Mouse (Mus musculus) layer of hippocampus, adult 9-11 months (tissue): ENCODE data around the gene Kdm6b.

Experiments used
- DNase-seq: peaks from one replicate; pipeline ENCODE4 v3.0.0; 2022

The Kdm6b gene

GRCm38 (mm10) chr11:69418481-69419442, 5.3 kb upstream of the Kdm6b start:
- DNase-seq = peak; percentile 96

GRCm38 (mm10) chr11:69417449-69418384, 4.2 kb upstream of the Kdm6b start:
- DNase-seq = peak; percentile 91

- no peak for DNase-seq
These were observed 3.5 kb upstream of the Kdm6b start for GRCm38 (mm10) chr11:69416921-69417448.

- no peak for DNase-seq
These were observed 3.0 kb upstream of the Kdm6b start for GRCm38 (mm10) chr11:69416509-69416908.

- DNase-seq = no peak
These were observed 2.4 kb upstream of the Kdm6b start for GRCm38 (mm10) chr11:69415668-69416451.

- DNase-seq = no peak
These were observed 1.8 kb upstream of the Kdm6b start for GRCm38 (mm10) chr11:69415327-69415667.

GRCm38 (mm10) chr11:69414421-69415326, 1.2 kb upstream of the Kdm6b start:
- peak; percentile 61 for DNase-seq

GRCm38 (mm10) chr11:69412548-69412947, 927 bp downstream of the Kdm6b start:
- DNase-seq = no peak

- DNase-seq = no peak
These were observed 1.8 kb downstream of the Kdm6b start for GRCm38 (mm10) chr11:69411538-69412203.

GRCm38 (mm10) chr11:69411073-69411535, 2.4 kb downstream of the Kdm6b start:
- DNase-seq = peak; percentile 94

GRCm38 (mm10) chr11:69410310-69411072, 3.0 kb downstream of the Kdm6b start:
- no peak for DNase-seq

GRCm38 (mm10) chr11:69410045-69410309, 3.5 kb downstream of the Kdm6b start:
- DNase-seq = no peak

- DNase-seq = peak; percentile 82
These were observed 4.0 kb downstream of the Kdm6b start for GRCm38 (mm10) chr11:69409378-69410044.

GRCm38 (mm10) chr11:69408541-69409377, 4.7 kb downstream of the Kdm6b start:
- peak; percentile 94 for DNase-seq

- DNase-seq = no peak
These were observed 5.8 kb downstream of the Kdm6b start for GRCm38 (mm10) chr11:69407724-69408004.

- DNase-seq = no peak
These were observed 6.4 kb downstream of the Kdm6b start for GRCm38 (mm10) chr11:69406867-69407723.

GRCm38 (mm10) chr11:69406282-69406681, 7.2 kb downstream of the Kdm6b start:
- DNase-seq = no peak
